Mouse (Mus musculus) hindbrain, embryonic 12.5 days (tissue): ENCODE results near the gene Sumo3. TPM values are rescaled to one million over a fixed set of nuclear protein-coding genes. Genes with fewer than 3 reads are reported as not detected.

Experiments
- ATAC-seq: fragments of 200-750 bp; cut with Nextera tagmentation; 2 replicates; pipeline ENCODE4 v1.8.0; 2017; ENCODE audit warnings: moderate TSS enrichment; ENCODE audit not compliant: low FRiP score
- H3K27ac ChIP-seq: fragments of 300-500 bp; sonication (generic); 2 replicates; pipeline ENCODE4 v1.5.1; 2016; ENCODE audit warnings: mild to moderate bottlenecking
- H3K27me3 ChIP-seq: fragments of 300-500 bp; sonication (generic); 2 replicates; pipeline ENCODE4 v1.6.1; 2016; ENCODE audit warnings: mild to moderate bottlenecking
- H3K36me3 ChIP-seq: fragments of 300-500 bp; sonication (generic); 2 replicates; pipeline ENCODE4 v1.6.1; 2016; ENCODE audit warnings: mild to moderate bottlenecking
- H3K4me1 ChIP-seq: fragments of 300-500 bp; sonication (generic); 2 replicates; pipeline ENCODE4 v1.6.1; 2016
- H3K4me2 ChIP-seq: fragments of 300-500 bp; sonication (generic); replicated peaks from 2 replicates; pipeline ENCODE4 v1.6.1; 2016; ENCODE audit warnings: mild to moderate bottlenecking
- H3K4me3 ChIP-seq: fragments of 300-500 bp; sonication (generic); 2 replicates; pipeline ENCODE4 v1.5.1; 2016; ENCODE audit warnings: mild to moderate bottlenecking
- H3K9ac ChIP-seq: fragments of 300-500 bp; sonication (generic); 2 replicates; pipeline ENCODE4 v1.6.1; 2016; ENCODE audit warnings: mild to moderate bottlenecking, moderate library complexity
- H3K9me3 ChIP-seq: fragments of 300-500 bp; sonication (generic); replicated peaks from 2 replicates; pipeline ENCODE4 v1.6.1; 2016; ENCODE audit warnings: mild to moderate bottlenecking
- WGBS: fragments of 180-500 bp; shearing (Covaris S2); methylation state at CpG from one replicate; pipeline ENCODE4 v1.1.7; 2016; 5-methylcytosine and 5-hydroxymethylcytosine counted together
- polyA plus RNA-seq: library from polyadenylated mRNA; unstranded; fragments of >200 nt; fragmentation: Nextera tagmentation; extraction: Ambion mirVana; gene quantifications from 2 replicates; pipeline ENCODE4 v1.2.1, GENCODE M21; 2016

The Sumo3 gene
- polyA plus RNA-seq, 1 experiment from 2014 or later = 276 TPM

GRCm38 (mm10) chr10:77634016-77634415 lies 28.1 kb downstream of the Sumo3 start:
- Histone ChIP-seq H3K4me3 (no peak overlapping the region), H3K9me3 (no peaks in the 10 kb centered on the region), H3K4me1 (peaks cover 12% of the 10 kb centered on the region), H3K27me3 (no peaks in the 10 kb centered on the region), H3K27ac (no peak overlapping the region), H3K9ac (no peak overlapping the region), H3K36me3 (peaks cover 51% of the 10 kb centered on the region), H3K4me2 (no peak overlapping the region)
- 88% methylated on average over 6 of the region's 6 CpGs for WGBS
- no peak for ATAC-seq

GRCm38 (mm10) chr10:77634452-77635231 lies 28.7 kb downstream of the Sumo3 start:
- H3K36me3 ChIP-seq = peaks cover 51% of the 10 kb centered on the region

GRCm38 (mm10) chr10:77636234-77636922 lies 30.5 kb downstream of the Sumo3 start:
- peaks cover 12% of the 10 kb centered on the region for H3K4me1 ChIP-seq
- no peak overlapping the region for H3K4me3 ChIP-seq
- H3K36me3 ChIP-seq = peaks cover 56% of the 10 kb centered on the region
- H3K27ac ChIP-seq = no peak overlapping the region
- no peak for ATAC-seq
- H3K4me2 ChIP-seq = no peak overlapping the region
- 94% methylated on average over 7 of the region's 7 CpGs for WGBS
- H3K27me3 ChIP-seq = no peaks in the 10 kb centered on the region
- H3K9me3 ChIP-seq = no peaks in the 10 kb centered on the region
- H3K9ac ChIP-seq = no peak overlapping the region

More at GRCm38 (mm10) chr10:77634452-77635231, 28.7 kb downstream of the Sumo3 start:
- H3K27ac ChIP-seq = peak overlapping the region; percentile 35; the same call in 1 of the 2 replicates
- ATAC-seq = no peak
- no peaks in the 10 kb centered on the region for H3K27me3 ChIP-seq
- peaks cover 12% of the 10 kb centered on the region for H3K4me1 ChIP-seq
- no peaks in the 10 kb centered on the region for H3K9me3 ChIP-seq
- H3K4me3 ChIP-seq = no peak overlapping the region
- no peak overlapping the region for H3K9ac ChIP-seq
- H3K4me2 ChIP-seq = no peak overlapping the region
- WGBS = 67% methylated on average over 13 of the region's 13 CpGs

GRCm38 (mm10) chr10:77638956-77639355 lies 33.1 kb downstream of the Sumo3 start:
- Histone ChIP-seq H3K27ac (no peak overlapping the region), H3K27me3 (no peaks in the 10 kb centered on the region), H3K9me3 (no peaks in the 10 kb centered on the region), H3K4me3 (no peak overlapping the region), H3K9ac (no peak overlapping the region), H3K4me1 (peaks cover 11% of the 10 kb centered on the region), H3K36me3 (peaks cover 56% of the 10 kb centered on the region), H3K4me2 (no peak overlapping the region)
- 78% methylated on average over 6 of the region's 6 CpGs for WGBS
- ATAC-seq = no peak

GRCm38 (mm10) chr10:77643160-77643559 lies 37.3 kb downstream of the Sumo3 start:
- H3K36me3 ChIP-seq = peaks cover 63% of the 10 kb centered on the region
- H3K4me1 ChIP-seq = peaks cover 6% of the 10 kb centered on the region; the same call in 1 of the 2 replicates
- H3K4me2 ChIP-seq = no peak overlapping the region

GRCm38 (mm10) chr10:77645571-77645970 lies 39.7 kb downstream of the Sumo3 start:
- WGBS = 91% methylated on average over 5 of the region's 5 CpGs
- H3K4me3 ChIP-seq = no peak overlapping the region

More at GRCm38 (mm10) chr10:77643160-77643559, 37.3 kb downstream of the Sumo3 start:
- Histone ChIP-seq H3K27me3 (no peaks in the 10 kb centered on the region), H3K9me3 (no peaks in the 10 kb centered on the region), H3K4me3 (no peak overlapping the region), H3K27ac (no peak overlapping the region), H3K9ac (no peak overlapping the region)
- WGBS = 88% methylated on average over 7 of the region's 7 CpGs
- no peak for ATAC-seq

GRCm38 (mm10) chr10:77647461-77647860 lies 41.6 kb downstream of the Sumo3 start:
- H3K4me3 ChIP-seq = no peak overlapping the region
- no peak overlapping the region for H3K9ac ChIP-seq
- peaks cover 5% of the 10 kb centered on the region for H3K4me1 ChIP-seq
- no peak for ATAC-seq
- no peak overlapping the region for H3K4me2 ChIP-seq
- WGBS = 85% methylated on average over 1 of the region's 1 CpGs
- no peaks in the 10 kb centered on the region for H3K27me3 ChIP-seq
- no peak overlapping the region for H3K27ac ChIP-seq
- H3K36me3 ChIP-seq = peaks cover 43% of the 10 kb centered on the region
- H3K9me3 ChIP-seq = no peaks in the 10 kb centered on the region

More at GRCm38 (mm10) chr10:77645571-77645970, 39.7 kb downstream of the Sumo3 start:
- no peak for ATAC-seq
- H3K4me1 ChIP-seq = peaks cover 5% of the 10 kb centered on the region
- peaks cover 59% of the 10 kb centered on the region for H3K36me3 ChIP-seq
- H3K27me3 ChIP-seq = no peaks in the 10 kb centered on the region
- H3K9me3 ChIP-seq = no peaks in the 10 kb centered on the region
- H3K9ac ChIP-seq = no peak overlapping the region
- H3K4me2 ChIP-seq = no peak overlapping the region
- H3K27ac ChIP-seq = no peak overlapping the region

- Histone ChIP-seq H3K9ac (no peak overlapping the region), H3K4me1 (peaks cover 5% of the 10 kb centered on the region), H3K27ac (no peak overlapping the region), H3K36me3 (peaks cover 41% of the 10 kb centered on the region), H3K4me2 (no peak overlapping the region), H3K27me3 (no peaks in the 10 kb centered on the region), H3K9me3 (no peaks in the 10 kb centered on the region), H3K4me3 (no peak overlapping the region)
- WGBS = 86% methylated on average over 8 of the region's 8 CpGs
- no peak for ATAC-seq
Observed at GRCm38 (mm10) chr10:77647901-77648300, 42.0 kb downstream of the Sumo3 start.

- Histone ChIP-seq H3K36me3 (0 out of 2 replicates have a peak, but pooled peaks cover 3% of the 10 kb centered on the region), H3K9me3 (no peaks in the 10 kb centered on the region), H3K27ac (no peak overlapping the region), H3K4me1 (peaks cover 5% of the 10 kb centered on the region), H3K27me3 (no peaks in the 10 kb centered on the region), H3K4me3 (no peak overlapping the region), H3K9ac (no peak overlapping the region), H3K4me2 (no peak overlapping the region)
- ATAC-seq = no peak
- 84% methylated on average over 9 of the region's 9 CpGs for WGBS
Observed at GRCm38 (mm10) chr10:77652046-77652445, 46.1 kb downstream of the Sumo3 start.

GRCm38 (mm10) chr10:77658286-77658994 lies 52.5 kb downstream of the Sumo3 start:
- Histone ChIP-seq H3K9ac (no peak overlapping the region), H3K27me3 (no peaks in the 10 kb centered on the region), H3K4me3 (no peak overlapping the region), H3K36me3 (no peaks in the 10 kb centered on the region), H3K9me3 (peaks cover 6% of the 10 kb centered on the region), H3K27ac (no peak overlapping the region), H3K4me2 (no peak overlapping the region), H3K4me1 (0 out of 2 replicates have a peak, but pooled peaks cover 3% of the 10 kb centered on the region)
- no peak for ATAC-seq
- WGBS = 71% methylated on average over 15 of the region's 15 CpGs

GRCm38 (mm10) chr10:77663949-77664665 lies 58.2 kb downstream of the Sumo3 start:
- Histone ChIP-seq H3K27me3 (peaks cover 9% of the 10 kb centered on the region), H3K36me3 (no peaks in the 10 kb centered on the region), H3K27ac (no peak overlapping the region), H3K4me3 (no peak overlapping the region), H3K4me1 (0 out of 2 replicates have a peak, but pooled peaks cover 3% of the 10 kb centered on the region), H3K4me2 (peak overlapping the region; percentile 16; the same call in 1 of the 2 replicates), H3K9me3 (peaks cover 6% of the 10 kb centered on the region), H3K9ac (no peak overlapping the region)
- ATAC-seq = no peak
- WGBS = 50% methylated on average over 43 of the region's 43 CpGs
